ENCODE assay signal across 12 mouse cellular contexts in genomic region chr14:105498155-105498906, GRCm38 (mm10).
DNase-seq lines count a peak whose midpoint lies in the region; ATAC-seq and TF ChIP-seq lines count a peak whose summit lies in the region.
"Had no signal": no experiment of that assay in that cellular context is flagged by ENCODE, and none has a peak within 500 bp of the region (broad histone marks: within the 10 kb centered on the region; RNA-seq: fewer than 3 reads in every experiment).

No protein-coding gene starts in this region.

- WGBS in forebrain, embryonic 13.5 days: 71% methylated on average over 10 of the region's 10 CpGs
- 81% methylated on average over 10 of the region's 10 CpGs for WGBS in forebrain, embryonic 11.5 days
- 54% methylated on average over 10 of the region's 10 CpGs for WGBS in kidney, embryonic 15.5 days
- 56% methylated on average over 10 of the region's 10 CpGs for WGBS in forebrain, postnatal 0 days

- H3K36me3 ChIP-seq in forebrain, embryonic 13.5 days (ENCODE audit: poor library complexity, severe bottlenecking): no peaks in the 10 kb centered on the region
- H3K36me3 ChIP-seq in forebrain, embryonic 11.5 days (ENCODE audit: control insufficient read depth, insufficient read depth, low read length): no peaks in the 10 kb centered on the region
- no peaks in the 10 kb centered on the region for H3K36me3 ChIP-seq in kidney, embryonic 15.5 days
- no peaks in the 10 kb centered on the region for H3K36me3 ChIP-seq in forebrain, postnatal 0 days (ENCODE audit: insufficient read depth)
- H3K36me3 ChIP-seq: liver, embryonic 12.5 days had no signal

- TF ChIP-seq CTCF in forebrain, postnatal 0 days (IDR thresholded peaks at IDR 0.05; ENCODE audit: low read depth): no peak

- peaks cover 35% of the 10 kb centered on the region for H3K4me1 ChIP-seq in forebrain, embryonic 13.5 days
- peaks cover 26% of the 10 kb centered on the region; the same call in 1 of the 2 replicates for H3K4me1 ChIP-seq in forebrain, embryonic 11.5 days (replicated peaks; ENCODE audit: control insufficient read depth, insufficient read depth, low read length)
- H3K4me1 ChIP-seq in kidney, embryonic 15.5 days: peaks cover 44% of the 10 kb centered on the region
- peaks cover 36% of the 10 kb centered on the region for H3K4me1 ChIP-seq in forebrain, postnatal 0 days (ENCODE audit: insufficient read depth)

- DNase-seq in forebrain, embryonic 11.5 days (ENCODE audit: low spot score): no peak
- DNase-seq in kidney, adult 18-20 months: no peak
- DNase-seq in 3T3-L1 (ENCODE audit: low read depth, low spot score): peak; percentile 57
- DNase-seq in forebrain, postnatal 0 days: peak; percentile 58
- DNase-seq in spleen, adult 18-20 months: no peak
- DNase-seq in lung, postnatal 4 days: no peak
- DNase-seq: adrenal gland, postnatal 25 days; B cell, adult 2 months; cerebellum, adult 9-11 months had no signal

- H3K4me3 ChIP-seq in forebrain, embryonic 13.5 days: no peak overlapping the region
- no peak overlapping the region for H3K4me3 ChIP-seq in forebrain, embryonic 11.5 days (ENCODE audit: low read depth, low read length)
- no peak overlapping the region for H3K4me3 ChIP-seq in kidney, embryonic 15.5 days (replicated peaks)
- no peak overlapping the region for H3K4me3 ChIP-seq in forebrain, postnatal 0 days (ENCODE audit: low read depth, low read length)
- H3K4me3 ChIP-seq: liver, embryonic 12.5 days had no signal

- no peaks in the 10 kb centered on the region for H3K9me3 ChIP-seq in forebrain, embryonic 13.5 days (replicated peaks)
- H3K9me3 ChIP-seq in forebrain, embryonic 11.5 days (ENCODE audit: control insufficient read depth, low read length): no peaks in the 10 kb centered on the region
- H3K9me3 ChIP-seq in kidney, embryonic 15.5 days (replicated peaks): no peaks in the 10 kb centered on the region
- no peaks in the 10 kb centered on the region for H3K9me3 ChIP-seq in forebrain, postnatal 0 days (ENCODE audit: low read length)
- H3K9me3 ChIP-seq: liver, embryonic 12.5 days had no signal

- ATAC-seq in forebrain, embryonic 13.5 days: peak; percentile 25; the same call in 1 of the 2 replicates
- no peak for ATAC-seq in forebrain, embryonic 11.5 days (replicated peaks; ENCODE audit: low FRiP score)
- no peak for ATAC-seq in kidney, embryonic 15.5 days (replicated peaks; ENCODE audit: low FRiP score)
- peak; percentile 47 for ATAC-seq in forebrain, postnatal 0 days
- ATAC-seq: liver, embryonic 12.5 days had no signal

- peak overlapping the region; percentile 57 for H3K27ac ChIP-seq in forebrain, embryonic 13.5 days
- no peak overlapping the region for H3K27ac ChIP-seq in forebrain, embryonic 11.5 days (ENCODE audit: low read depth, low read length)
- H3K27ac ChIP-seq in kidney, embryonic 15.5 days: peak overlapping the region; percentile 15; the same call in 1 of the 2 replicates
- H3K27ac ChIP-seq in forebrain, postnatal 0 days (ENCODE audit: low read depth, low read length): peak overlapping the region; percentile 69; the same call in 1 of the 2 replicates
- H3K27ac ChIP-seq: liver, embryonic 12.5 days had no signal

- H3K27me3 ChIP-seq in forebrain, embryonic 13.5 days: peaks cover 11% of the 10 kb centered on the region; the same call in 1 of the 2 replicates
- H3K27me3 ChIP-seq in forebrain, embryonic 11.5 days (ENCODE audit: control insufficient read depth, insufficient read depth, low read length): peaks cover 8% of the 10 kb centered on the region
- 0 out of 2 replicates have a peak, but pooled peaks cover 6% of the 10 kb centered on the region for H3K27me3 ChIP-seq in kidney, embryonic 15.5 days
- no peaks in the 10 kb centered on the region for H3K27me3 ChIP-seq in forebrain, postnatal 0 days (ENCODE audit: insufficient read depth, low read length)

- H3K9ac ChIP-seq in forebrain, embryonic 13.5 days: no peak overlapping the region
- H3K9ac ChIP-seq in forebrain, embryonic 11.5 days (ENCODE audit: low read length): no peak overlapping the region
- no peak overlapping the region for H3K9ac ChIP-seq in kidney, embryonic 15.5 days
- H3K9ac ChIP-seq in forebrain, postnatal 0 days: no peak overlapping the region
- H3K9ac ChIP-seq: liver, embryonic 12.5 days had no signal

- peak overlapping the region; percentile 54; the same call in 1 of the 2 replicates for H3K4me2 ChIP-seq in forebrain, embryonic 13.5 days
- no peak overlapping the region for H3K4me2 ChIP-seq in forebrain, embryonic 11.5 days (ENCODE audit: low read depth, low read length, severe bottlenecking)
- no peak overlapping the region for H3K4me2 ChIP-seq in kidney, embryonic 15.5 days
- H3K4me2 ChIP-seq in forebrain, postnatal 0 days (ENCODE audit: low read depth): no peak overlapping the region

Comparison
In these comparisons a context has a peak if more than half of its experiments do, and no peak if none do; other contexts are left out.
1. ATAC-seq: peak in forebrain, embryonic 13.5 days (single experiment) and forebrain, postnatal 0 days (single experiment); none in forebrain, embryonic 11.5 days (single experiment) and kidney, embryonic 15.5 days (single experiment).
2. DNase-seq: peak in 3T3-L1 (single experiment) and forebrain, postnatal 0 days (single experiment); none in forebrain, embryonic 11.5 days (single experiment), kidney, adult 18-20 months (single experiment), spleen, adult 18-20 months (0 of 2) and lung, postnatal 4 days (0 of 2).